Mouse (Mus musculus) stomach, postnatal 0 days (tissue): ENCODE measurements at regions not wholly inside any gene's neighbourhood (a gene's known extent, or its start where the extent isn't known, plus 50 kb on each side); places are given as distances from the start of the nearest gene placed in this dataset.
A peak's percentile ranks its signal among the peaks of the same experiment; 100 is the strongest.

Source experiments
- CTCF ChIP-seq: IDR thresholded peaks from 2 replicates; pipeline ENCODE4 v1.5.1; 2016; ENCODE audit warnings: antibody characterized with exemption, low read depth, mild to moderate bottlenecking, moderate library complexity
- EP300 ChIP-seq: optimal IDR thresholded peaks from 2 replicates; pipeline ENCODE3; 2016; ENCODE audit warnings: antibody characterized with exemption

GRCm38 (mm10) chr13:53665592-53665991 lies 192.7 kb upstream of the Msx2 start:
- peak; percentile 41 for TF ChIP-seq CTCF
- TF ChIP-seq EP300: no peak
